Mouse (Mus musculus): ENCODE measurements at regions not wholly inside any gene's neighbourhood (a gene's known extent, or its start where the extent isn't known, plus 50 kb on each side); places are given as distances from the start of the nearest gene placed in this dataset.

DNA sequence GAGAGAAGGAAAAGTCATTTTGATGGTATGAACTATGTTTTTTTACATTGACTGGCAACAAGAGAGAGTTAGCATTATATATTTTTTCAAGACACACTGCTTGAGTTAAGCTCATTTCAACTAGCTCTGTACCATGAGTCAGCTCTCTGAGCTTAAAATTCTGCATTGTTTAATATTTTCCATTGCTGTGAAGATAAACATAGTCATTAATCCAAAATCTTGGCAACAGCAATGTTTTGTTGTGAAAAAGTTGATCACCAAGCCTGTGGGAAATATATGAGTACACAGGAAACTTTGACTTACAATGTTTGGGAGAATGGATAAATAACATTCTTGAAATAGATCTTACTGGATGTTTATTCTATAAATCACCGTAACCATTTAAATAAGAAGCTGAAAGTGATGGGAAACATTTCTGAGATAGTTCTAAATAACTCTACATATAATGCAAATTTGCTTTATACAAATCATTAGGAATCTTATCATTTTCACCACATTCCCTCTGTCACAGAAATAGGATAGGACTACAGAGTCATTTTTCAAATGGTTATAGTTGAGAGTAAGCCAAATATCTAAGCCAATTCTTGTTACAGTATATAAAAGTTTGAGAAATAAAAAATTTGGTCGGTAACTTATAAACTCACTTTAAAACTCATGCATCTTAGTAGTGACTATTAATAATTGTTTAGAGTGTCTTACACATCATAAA lies 290.2 kb upstream of the C030005K15Rik start:
- Histone ChIP-seq H3K27me3 (ENCODE audit: control insufficient read depth, insufficient read depth, low read length) (no peaks in the 10 kb centered on the region), H3K4me2 (replicated peaks; ENCODE audit: low read depth, low read length) (no peak overlapping the region), H3K4me1 (ENCODE audit: control insufficient read depth, insufficient read depth, low read length) (no peaks in the 10 kb centered on the region), H3K36me3 (ENCODE audit: control insufficient read depth, insufficient read depth, low read length) (no peaks in the 10 kb centered on the region), H3K9me3 (ENCODE audit: control insufficient read depth, low read depth, low read length) (no peaks in the 10 kb centered on the region), H3K4me3 (ENCODE audit: low read depth, low read length) (no peak overlapping the region), H3K9ac (replicated peaks; ENCODE audit: low read depth, low read length) (no peak overlapping the region), H3K27ac (ENCODE audit: low read length) (no peak overlapping the region)
- no peak for ATAC-seq (ENCODE audit: insufficient number of reproducible peaks, insufficient read depth, low FRiP score, low read depth)
- WGBS, result 53% methylated on average over 2 of the region's 2 CpGs

- ATAC-seq (ENCODE audit: insufficient number of reproducible peaks, insufficient read depth, low FRiP score, low read depth), result no peak
- Histone ChIP-seq H3K4me3 (ENCODE audit: low read depth, low read length) (no peak overlapping the region), H3K4me1 (ENCODE audit: control insufficient read depth, insufficient read depth, low read length) (no peaks in the 10 kb centered on the region), H3K27ac (ENCODE audit: low read length) (no peak overlapping the region), H3K4me2 (replicated peaks; ENCODE audit: low read depth, low read length) (no peak overlapping the region), H3K9me3 (ENCODE audit: control insufficient read depth, low read depth, low read length) (no peaks in the 10 kb centered on the region), H3K9ac (replicated peaks; ENCODE audit: low read depth, low read length) (no peak overlapping the region), H3K36me3 (ENCODE audit: control insufficient read depth, insufficient read depth, low read length) (no peaks in the 10 kb centered on the region), H3K27me3 (ENCODE audit: control insufficient read depth, insufficient read depth, low read length) (no peaks in the 10 kb centered on the region)
- WGBS, result 42% methylated on average over 8 of the region's 8 CpGs
Observed at GRCm38 (mm10) chr10:98029124-98029523, 302.6 kb upstream of the C030005K15Rik start.

- WGBS, result 58% methylated on average over 3 of the region's 3 CpGs
- Histone ChIP-seq H3K9ac (replicated peaks; ENCODE audit: low read depth, low read length) (no peak overlapping the region), H3K27me3 (ENCODE audit: control insufficient read depth, insufficient read depth, low read length) (no peaks in the 10 kb centered on the region), H3K9me3 (ENCODE audit: control insufficient read depth, low read depth, low read length) (no peaks in the 10 kb centered on the region), H3K4me3 (ENCODE audit: low read depth, low read length) (no peak overlapping the region), H3K27ac (ENCODE audit: low read length) (no peak overlapping the region), H3K4me1 (ENCODE audit: control insufficient read depth, insufficient read depth, low read length) (no peaks in the 10 kb centered on the region), H3K36me3 (ENCODE audit: control insufficient read depth, insufficient read depth, low read length) (no peaks in the 10 kb centered on the region), H3K4me2 (replicated peaks; ENCODE audit: low read depth, low read length) (no peak overlapping the region)
- ATAC-seq (ENCODE audit: insufficient number of reproducible peaks, insufficient read depth, low FRiP score, low read depth), result no peak
Observed at GRCm38 (mm10) chr10:98029621-98030020, 303.1 kb upstream of the C030005K15Rik start.

GRCm38 (mm10) chr10:98032661-98033060 lies 306.1 kb upstream of the C030005K15Rik start:
- H3K9ac ChIP-seq (replicated peaks; ENCODE audit: low read depth, low read length), result no peak overlapping the region
- H3K27me3 ChIP-seq (ENCODE audit: control insufficient read depth, insufficient read depth, low read length), result no peaks in the 10 kb centered on the region
- H3K4me1 ChIP-seq (ENCODE audit: control insufficient read depth, insufficient read depth, low read length), result no peaks in the 10 kb centered on the region
- no peak overlapping the region for H3K4me3 ChIP-seq (ENCODE audit: low read depth, low read length)
- H3K36me3 ChIP-seq (ENCODE audit: control insufficient read depth, insufficient read depth, low read length), result no peaks in the 10 kb centered on the region
- no peaks in the 10 kb centered on the region for H3K9me3 ChIP-seq (ENCODE audit: control insufficient read depth, low read depth, low read length)
- H3K4me2 ChIP-seq (replicated peaks; ENCODE audit: low read depth, low read length), result no peak overlapping the region
- ATAC-seq (ENCODE audit: insufficient number of reproducible peaks, insufficient read depth, low FRiP score, low read depth), result no peak
- WGBS, result 94% methylated on average over 1 of the region's 1 CpGs
- no peak overlapping the region for H3K27ac ChIP-seq (ENCODE audit: low read length)

DNA sequence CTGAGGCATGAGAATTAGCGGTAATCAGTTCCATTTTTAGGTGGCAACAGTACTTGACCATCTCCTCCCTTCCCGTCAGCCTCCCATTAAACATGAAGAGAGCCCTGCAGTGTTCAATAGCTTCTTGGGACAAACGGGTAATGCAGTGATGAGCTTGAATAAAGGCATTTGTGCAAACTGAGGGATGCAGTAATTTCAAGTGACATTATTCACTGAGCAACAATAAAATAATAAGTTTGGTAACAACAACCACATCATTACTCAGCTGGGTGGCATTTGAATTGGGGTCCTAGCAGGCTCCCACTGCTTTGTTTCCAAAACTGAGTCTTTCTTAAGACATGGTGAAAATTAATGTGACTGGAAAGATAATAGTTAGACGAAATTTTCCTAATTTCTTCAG lies 315.2 kb upstream of the C030005K15Rik start:
- Histone ChIP-seq H3K4me1 (ENCODE audit: control insufficient read depth, insufficient read depth, low read length) (no peaks in the 10 kb centered on the region), H3K4me2 (replicated peaks; ENCODE audit: low read depth, low read length) (no peak overlapping the region), H3K27ac (ENCODE audit: low read length) (no peak overlapping the region), H3K36me3 (ENCODE audit: control insufficient read depth, insufficient read depth, low read length) (no peaks in the 10 kb centered on the region), H3K9me3 (ENCODE audit: control insufficient read depth, low read depth, low read length) (no peaks in the 10 kb centered on the region), H3K4me3 (ENCODE audit: low read depth, low read length) (no peak overlapping the region), H3K9ac (replicated peaks; ENCODE audit: low read depth, low read length) (no peak overlapping the region), H3K27me3 (ENCODE audit: control insufficient read depth, insufficient read depth, low read length) (no peaks in the 10 kb centered on the region)
- ATAC-seq (ENCODE audit: insufficient number of reproducible peaks, insufficient read depth, low FRiP score, low read depth), result no peak
- WGBS, result 84% methylated on average over 4 of the region's 4 CpGs

DNA sequence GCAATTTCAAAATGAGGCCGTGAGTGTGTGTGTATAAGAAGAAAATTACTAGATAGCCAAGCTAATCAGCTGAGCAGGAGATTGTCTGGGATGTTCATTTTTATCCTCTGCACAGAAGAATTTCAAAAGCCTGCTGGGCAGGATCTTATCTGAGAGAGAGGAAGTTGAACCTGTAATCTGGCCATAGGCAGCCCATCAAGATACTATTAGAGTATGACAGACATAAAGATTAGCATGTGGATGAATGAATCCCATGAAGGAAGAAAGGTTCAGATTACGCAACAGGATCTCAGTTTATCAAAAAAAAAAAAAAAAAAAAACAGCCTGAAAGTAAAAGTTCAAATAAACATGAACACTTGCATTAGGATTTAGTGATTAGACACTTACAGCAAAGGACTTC lies 317.3 kb upstream of the C030005K15Rik start:
- H3K27ac ChIP-seq (ENCODE audit: low read length), result no peak overlapping the region
- H3K36me3 ChIP-seq (ENCODE audit: control insufficient read depth, insufficient read depth, low read length), result no peaks in the 10 kb centered on the region
- 78% methylated on average over 2 of the region's 2 CpGs for WGBS
- H3K4me2 ChIP-seq (replicated peaks; ENCODE audit: low read depth, low read length), result no peak overlapping the region
- H3K4me3 ChIP-seq (ENCODE audit: low read depth, low read length), result no peak overlapping the region
- no peaks in the 10 kb centered on the region for H3K4me1 ChIP-seq (ENCODE audit: control insufficient read depth, insufficient read depth, low read length)
- no peaks in the 10 kb centered on the region for H3K27me3 ChIP-seq (ENCODE audit: control insufficient read depth, insufficient read depth, low read length)
- H3K9ac ChIP-seq (replicated peaks; ENCODE audit: low read depth, low read length), result no peak overlapping the region
- ATAC-seq (ENCODE audit: insufficient number of reproducible peaks, insufficient read depth, low FRiP score, low read depth), result no peak
- no peaks in the 10 kb centered on the region for H3K9me3 ChIP-seq (ENCODE audit: control insufficient read depth, low read depth, low read length)

DNA sequence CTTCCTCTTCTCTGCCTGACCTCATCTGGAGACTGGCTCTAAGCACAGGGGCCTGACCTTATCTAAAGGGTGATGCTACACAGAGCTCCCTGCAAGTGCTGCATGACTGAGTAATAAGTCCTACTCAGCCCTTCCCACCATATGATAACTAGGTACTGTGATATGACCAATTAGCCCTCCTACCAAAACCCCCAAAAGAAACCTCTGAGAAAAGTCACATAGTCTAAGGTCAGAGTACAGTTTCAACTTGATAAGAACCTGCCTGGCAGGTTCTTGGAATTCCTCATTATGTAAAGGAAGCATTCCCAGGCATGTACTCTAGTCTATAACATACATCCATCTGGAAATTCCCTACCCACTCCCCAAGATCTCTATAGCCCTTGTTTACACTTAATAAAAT lies 318.0 kb upstream of the C030005K15Rik start:
- Histone ChIP-seq H3K27me3 (ENCODE audit: control insufficient read depth, insufficient read depth, low read length) (no peaks in the 10 kb centered on the region), H3K9ac (replicated peaks; ENCODE audit: low read depth, low read length) (no peak overlapping the region), H3K4me1 (ENCODE audit: control insufficient read depth, insufficient read depth, low read length) (no peaks in the 10 kb centered on the region), H3K9me3 (ENCODE audit: control insufficient read depth, low read depth, low read length) (no peaks in the 10 kb centered on the region), H3K4me2 (replicated peaks; ENCODE audit: low read depth, low read length) (no peak overlapping the region), H3K36me3 (ENCODE audit: control insufficient read depth, insufficient read depth, low read length) (no peaks in the 10 kb centered on the region), H3K27ac (ENCODE audit: low read length) (no peak overlapping the region; the same call in 1 of the 2 replicates), H3K4me3 (ENCODE audit: low read depth, low read length) (no peak overlapping the region)
- peak; percentile 74 for ATAC-seq (ENCODE audit: insufficient number of reproducible peaks, insufficient read depth, low FRiP score, low read depth)

GRCm38 (mm10) chr10:98073432-98073831 lies 346.9 kb upstream of the C030005K15Rik start:
- Histone ChIP-seq H3K36me3 (ENCODE audit: control insufficient read depth, insufficient read depth, low read length) (no peaks in the 10 kb centered on the region), H3K9ac (replicated peaks; ENCODE audit: low read depth, low read length) (no peak overlapping the region), H3K4me2 (replicated peaks; ENCODE audit: low read depth, low read length) (no peak overlapping the region), H3K27me3 (ENCODE audit: control insufficient read depth, insufficient read depth, low read length) (no peaks in the 10 kb centered on the region), H3K9me3 (ENCODE audit: control insufficient read depth, low read depth, low read length) (no peaks in the 10 kb centered on the region), H3K4me1 (ENCODE audit: control insufficient read depth, insufficient read depth, low read length) (no peaks in the 10 kb centered on the region), H3K4me3 (ENCODE audit: low read depth, low read length) (no peak overlapping the region), H3K27ac (ENCODE audit: low read length) (no peak overlapping the region)
- ATAC-seq (ENCODE audit: insufficient number of reproducible peaks, insufficient read depth, low FRiP score, low read depth), result no peak
- WGBS, result 87% methylated on average over 2 of the region's 2 CpGs

DNA sequence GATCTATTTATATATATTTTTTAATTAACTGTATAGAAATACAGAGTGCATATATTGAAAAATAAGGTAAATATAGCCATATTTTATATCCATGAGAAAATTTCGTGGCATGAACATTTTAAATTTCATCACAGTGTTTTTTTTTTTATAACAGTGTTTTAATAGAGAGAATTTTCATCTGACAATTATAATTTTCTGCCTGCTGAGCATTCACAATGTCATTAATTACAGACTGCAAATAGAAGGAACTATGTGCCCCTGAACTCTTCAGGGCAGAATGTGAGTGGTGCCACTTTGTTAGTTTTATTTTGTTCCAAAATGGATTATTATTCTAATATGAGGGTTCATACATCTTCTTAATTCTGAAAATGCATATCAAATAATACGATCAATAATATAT lies 358.3 kb upstream of the C030005K15Rik start:
- Histone ChIP-seq H3K27me3 (ENCODE audit: control insufficient read depth, insufficient read depth, low read length) (no peaks in the 10 kb centered on the region), H3K9ac (replicated peaks; ENCODE audit: low read depth, low read length) (no peak overlapping the region), H3K36me3 (ENCODE audit: control insufficient read depth, insufficient read depth, low read length) (no peaks in the 10 kb centered on the region), H3K4me2 (replicated peaks; ENCODE audit: low read depth, low read length) (no peak overlapping the region), H3K4me3 (ENCODE audit: low read depth, low read length) (no peak overlapping the region), H3K4me1 (ENCODE audit: control insufficient read depth, insufficient read depth, low read length) (no peaks in the 10 kb centered on the region), H3K27ac (ENCODE audit: low read length) (no peak overlapping the region), H3K9me3 (ENCODE audit: control insufficient read depth, low read depth, low read length) (no peaks in the 10 kb centered on the region)
- WGBS, result 65% methylated on average over 2 of the region's 2 CpGs
- no peak for ATAC-seq (ENCODE audit: insufficient number of reproducible peaks, insufficient read depth, low FRiP score, low read depth)
